Mouse (Mus musculus) brain, embryonic 14.5 days (tissue): ENCODE data around the gene Golga4.

Source experiments
- CTCF ChIP-seq: fragments of 200-500 bp; IDR thresholded peaks from 2 replicates; pipeline ENCODE4 v1.5.1; 2012; ENCODE audit warnings: inconsistent platforms, mild to moderate bottlenecking, moderate library complexity, borderline replicate concordance; ENCODE audit not compliant: insufficient read depth, insufficient read length; ENCODE audit errors: extremely low read depth
- POLR2A ChIP-seq: fragments of 200-500 bp; IDR thresholded peaks from 2 replicates; pipeline ENCODE4 v1.6.1; 2012; ENCODE audit warnings: mild to moderate bottlenecking, inconsistent platforms, borderline replicate concordance; ENCODE audit not compliant: poor library complexity, insufficient read depth, insufficient read length, severe bottlenecking; ENCODE audit errors: extremely low read depth

DNA sequence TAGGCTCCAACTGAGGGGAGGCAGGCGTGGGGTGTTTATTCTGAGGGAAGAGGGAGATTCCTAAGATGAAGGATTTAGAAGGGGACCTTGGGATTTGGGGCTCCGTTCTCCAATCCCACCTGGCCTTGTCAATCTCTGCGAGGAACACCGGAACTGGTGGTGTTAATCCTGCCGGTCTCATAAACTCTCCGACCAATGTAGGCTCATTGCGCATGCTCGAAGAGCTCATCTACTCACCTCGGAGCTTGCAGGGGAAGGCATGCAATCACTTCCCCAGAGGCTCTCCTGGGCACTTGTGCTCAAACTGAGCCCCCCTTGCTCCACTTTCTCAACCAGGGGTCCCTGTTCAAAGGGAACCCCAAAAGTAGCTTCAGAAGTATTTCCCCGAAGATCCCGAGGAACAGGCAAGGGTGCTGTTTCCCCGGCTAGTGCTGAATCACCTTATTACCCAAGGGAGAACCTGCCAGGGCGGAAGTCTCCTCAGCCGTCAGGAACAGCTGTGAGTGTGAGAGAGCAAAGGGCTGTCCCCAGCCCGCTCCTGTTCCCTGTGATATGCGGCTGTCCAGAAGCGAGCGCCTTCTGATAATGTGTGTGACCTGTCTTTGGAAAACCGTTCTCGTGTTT lies 106.0 kb downstream of the Golga4 start:
- TF ChIP-seq CTCF (no peak), POLR2A (no peak)
